In the genomic region with DNA sequence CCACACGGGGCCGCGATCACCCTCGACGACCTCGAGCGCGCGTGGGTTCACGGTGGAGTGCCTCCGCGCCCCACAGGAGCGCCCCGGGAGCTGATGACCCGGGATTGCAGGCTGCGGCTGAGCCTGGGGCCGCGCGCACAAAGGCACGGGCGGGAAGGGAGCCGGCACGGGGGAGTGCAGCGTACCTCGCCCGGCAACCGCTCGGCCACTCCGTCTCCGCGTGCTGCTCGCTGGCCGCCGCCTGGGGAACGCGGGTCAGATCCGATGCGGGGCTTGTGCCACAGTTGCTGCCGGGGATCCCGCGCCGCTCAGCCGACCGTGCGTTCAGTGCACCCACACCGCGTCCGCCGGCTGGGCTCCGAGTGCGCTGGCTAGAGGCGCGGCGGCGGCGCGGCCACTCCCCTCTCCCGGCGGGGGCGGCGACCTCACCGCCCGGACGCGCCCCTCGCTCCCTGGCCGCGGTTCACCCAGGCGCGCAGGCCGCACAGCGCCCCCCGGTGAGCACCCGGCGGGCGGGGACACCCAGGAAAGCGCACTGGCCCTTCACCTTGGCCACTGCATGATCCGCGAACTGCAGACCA, we compare ENCODE assay signal across 8 mouse cellular contexts. TPM values are rescaled to one million over a fixed set of nuclear protein-coding genes. Genes with fewer than 3 reads are reported as not detected.
A peak's percentile ranks its signal among the peaks of the same experiment; 100 is the strongest.
DNase-seq lines count a peak whose midpoint lies in the region; ATAC-seq and TF ChIP-seq lines count a peak whose summit lies in the region.

Gene Myo1b, minus strand, starts transcription at position 496 of the 581 bp plus-strand sequence.

- peak; percentile 26 to 40 for DNase-seq in B cell, adult 2 months
- DNase-seq in adipocyte (ENCODE audit: low spot score): peak; percentile 66
- peak; percentile 88 for DNase-seq in kidney, postnatal 10 days
- peak; percentile 81 for DNase-seq in lung, adult 2 months
- peak; percentile 31 to 42 for DNase-seq in thymus, postnatal 36 days

- peak within 1 kb of the TSS; percentile 64 for H3K4me2 ChIP-seq in embryonic facial prominence, embryonic 15.5 days (replicated peaks)
- peak within 1 kb of the TSS; percentile 89 for H3K4me2 ChIP-seq in heart, embryonic 15.5 days

- H3K9ac ChIP-seq in embryonic facial prominence, embryonic 15.5 days: peak within 1 kb of the TSS; percentile 76
- peak within 1 kb of the TSS; percentile 80 for H3K9ac ChIP-seq in heart, embryonic 15.5 days

- H3K36me3 ChIP-seq in embryonic facial prominence, embryonic 15.5 days: no peaks in the 10 kb centered on the region
- H3K36me3 ChIP-seq in heart, embryonic 15.5 days: no peaks in the 10 kb centered on the region

- H3K27me3 ChIP-seq in embryonic facial prominence, embryonic 15.5 days: no peaks in the 10 kb centered on the region
- H3K27me3 ChIP-seq in heart, embryonic 15.5 days: no peaks in the 10 kb centered on the region

- no peaks in the 10 kb centered on the region for H3K9me3 ChIP-seq in embryonic facial prominence, embryonic 15.5 days (replicated peaks)
- no peaks in the 10 kb centered on the region for H3K9me3 ChIP-seq in heart, embryonic 15.5 days (replicated peaks)

- TF ChIP-seq POLR2A in lung, adult 2 months (IDR thresholded peaks at IDR 0.05; ENCODE audit: borderline replicate concordance, extremely low read depth, low read depth, low read length): peak; percentile 62; the same call in 1 of the 2 replicates
- no peak for TF ChIP-seq POLR2A in olfactory bulb, adult 2 months (IDR thresholded peaks at IDR 0.05; ENCODE audit: insufficient read depth, low read depth, low read length)

- WGBS in embryonic facial prominence, embryonic 15.5 days: under 1% methylated on average over 78 of the region's 79 CpGs
- WGBS in heart, embryonic 15.5 days: under 1% methylated on average over 79 of the region's 79 CpGs
- under 1% methylated on average over 77 of the region's 79 CpGs for WGBS in lung, adult 2 months
- 2% methylated on average over 79 of the region's 79 CpGs for WGBS in olfactory bulb, adult 2 months

- TF ChIP-seq CTCF in lung, adult 2 months (IDR thresholded peaks at IDR 0.05; ENCODE audit: insufficient read depth, low read length): peak; percentile 39
- 0 out of 2 replicates have a peak, but pooled peaks have one; percentile 17 for TF ChIP-seq CTCF in olfactory bulb, adult 2 months (IDR thresholded peaks at IDR 0.05; ENCODE audit: insufficient read depth, low read depth, low read length)

- peak; percentile 88 for ATAC-seq in embryonic facial prominence, embryonic 15.5 days (ENCODE audit: insufficient number of reproducible peaks, low FRiP score, low TSS enrichment, low read depth)
- peak; percentile 88 for ATAC-seq in heart, embryonic 15.5 days (replicated peaks; ENCODE audit: insufficient number of reproducible peaks, insufficient read depth, low FRiP score, low read depth)

- peak within 1 kb of the TSS; percentile 86 for H3K27ac ChIP-seq in embryonic facial prominence, embryonic 15.5 days (replicated peaks)
- peak within 1 kb of the TSS; percentile 82 for H3K27ac ChIP-seq in heart, embryonic 15.5 days
- no peak within 1 kb of the TSS for H3K27ac ChIP-seq in olfactory bulb, adult 2 months (ENCODE audit: insufficient read depth, low read depth, low read length)

- H3K4me1 ChIP-seq in embryonic facial prominence, embryonic 15.5 days: peaks cover 14% of the 10 kb centered on the region
- H3K4me1 ChIP-seq in heart, embryonic 15.5 days (replicated peaks): peaks cover 13% of the 10 kb centered on the region
- peaks cover 4% of the 10 kb centered on the region for H3K4me1 ChIP-seq in lung, adult 2 months (ENCODE audit: control insufficient read depth, insufficient read depth, low read length)
- H3K4me1 ChIP-seq in olfactory bulb, adult 2 months (ENCODE audit: control insufficient read depth, insufficient read depth, low read length): peaks cover 12% of the 10 kb centered on the region

- H3K4me3 ChIP-seq in embryonic facial prominence, embryonic 15.5 days (replicated peaks): peak within 1 kb of the TSS; percentile 69
- H3K4me3 ChIP-seq in heart, embryonic 15.5 days: peak within 1 kb of the TSS; percentile 81
- H3K4me3 ChIP-seq in lung, adult 2 months (replicated peaks; ENCODE audit: extremely low read depth, low read depth, low read length): peak within 1 kb of the TSS; percentile 81
- peak within 1 kb of the TSS; percentile 47 for H3K4me3 ChIP-seq in olfactory bulb, adult 2 months (ENCODE audit: insufficient read depth, low read depth, low read length)

RNA-seq across cellular contexts. Expression of gene Myo1b, which starts in this region (rescaled TPM):
- 76.2 and 77.9 TPM in 2 replicates for polyA plus RNA-seq in embryonic facial prominence, embryonic 15.5 days (2015; fragmentation: Nextera tagmentation; extraction: Ambion mirVana)
- 27.4 and 38.7 TPM in 2 replicates for polyA plus RNA-seq in heart, embryonic 15.5 days (2015; fragmentation: Nextera tagmentation; extraction: Ambion mirVana)
- 32.9 and 54.1 TPM in 2 replicates for polyA plus RNA-seq in lung, adult 2 months (2012; rRNA removed)
- polyA plus RNA-seq in olfactory bulb, adult 2 months (2012; ENCODE audit: insufficient read depth, insufficient read length, low replicate concordance, missing spikeins): not detected in 2 replicates

Comparison
In these comparisons a context has a peak if more than half of its experiments do, and no peak if none do; other contexts are left out.
1. DNase-seq: peak in every context shown above with its lines; median percentile 88 in kidney, postnatal 10 days; 81 in lung, adult 2 months; 66 in adipocyte; 36 in thymus, postnatal 36 days; 33 in B cell, adult 2 months.